Mouse (Mus musculus): ENCODE results near the gene Gramd1b.

Gene Gramd1b

DNA sequence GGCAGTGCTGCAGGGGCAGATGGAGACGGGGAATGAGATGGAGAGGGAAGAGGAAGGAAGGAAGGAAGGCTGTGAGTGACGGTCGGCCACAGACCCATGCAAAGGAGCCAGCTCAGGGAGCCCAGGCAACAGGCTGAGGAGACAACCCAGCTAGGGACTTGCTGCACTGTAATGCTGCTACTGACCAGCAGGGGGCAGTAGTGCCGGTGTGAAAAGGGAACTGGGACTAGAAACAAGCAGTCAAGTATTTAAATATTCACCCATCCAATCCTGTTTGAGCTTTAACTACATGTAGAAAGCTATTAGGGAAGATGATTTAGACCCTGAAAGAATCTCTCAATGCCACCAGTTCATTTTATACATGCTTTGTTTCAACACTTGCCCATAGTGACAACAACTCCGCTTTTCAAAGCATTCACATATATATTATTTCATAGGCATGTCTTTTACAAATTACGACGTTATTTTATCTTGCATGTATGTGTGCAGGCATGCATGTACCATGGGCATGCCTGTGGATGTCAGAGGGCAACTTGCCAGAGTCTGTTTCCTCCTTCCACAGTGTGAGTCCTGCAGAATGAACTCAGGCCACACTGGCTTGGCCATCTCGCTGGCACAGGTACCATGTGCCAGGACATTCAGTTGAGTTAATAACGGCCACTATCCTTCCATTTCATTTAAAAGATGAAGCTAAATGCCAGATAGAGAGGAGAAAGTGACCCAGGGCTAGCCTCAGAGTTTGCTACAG, 197.4 kb downstream of the Gramd1b start:
- no peak for DNase-seq (ENCODE audit: low spot score)

DNA sequence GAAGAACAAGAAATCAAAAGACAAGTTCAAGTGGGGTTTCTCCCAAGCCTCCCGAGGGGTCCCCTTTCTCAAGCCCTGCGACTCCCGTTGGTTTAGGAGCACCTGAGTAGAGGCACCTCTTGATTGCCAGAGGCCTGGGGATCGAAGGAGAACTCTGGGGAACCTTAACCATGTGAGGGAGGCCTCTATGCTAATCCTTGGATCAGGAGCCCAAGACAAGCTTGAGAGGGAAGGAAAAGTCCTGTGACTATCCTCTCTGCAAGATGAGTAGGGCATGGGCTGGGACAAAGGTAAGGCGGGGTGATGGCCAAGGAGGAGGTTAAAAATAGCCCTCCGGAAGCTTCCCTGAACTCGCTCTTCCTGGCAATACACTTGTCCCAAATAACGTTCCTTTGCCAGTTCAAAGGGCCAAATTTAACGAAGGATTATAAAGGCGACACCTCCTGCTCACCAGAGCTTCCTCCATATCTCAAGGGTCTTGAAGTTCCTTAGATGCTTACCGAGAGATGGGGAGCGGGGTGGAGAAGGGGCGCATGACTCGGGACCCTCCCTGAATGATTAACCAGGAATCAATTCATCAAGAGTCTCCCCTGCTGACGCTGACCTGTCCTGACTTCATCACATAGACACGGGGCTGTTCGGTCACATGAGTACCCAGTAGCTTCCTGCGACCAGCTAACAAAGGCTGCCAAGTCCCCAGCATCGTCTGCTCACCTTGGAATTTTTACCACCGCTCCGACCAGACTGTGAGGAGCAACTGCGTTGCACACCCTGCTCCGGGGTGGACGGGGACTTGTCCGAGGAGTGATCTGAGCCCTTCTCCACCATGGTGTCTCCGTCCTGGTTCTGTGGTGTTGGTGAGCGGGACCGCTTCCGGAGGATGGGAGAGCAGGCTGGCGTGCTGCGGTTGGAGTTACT, 198.2 kb downstream of the Gramd1b start:
- DNase-seq (ENCODE audit: low spot score), result no peak

DNA sequence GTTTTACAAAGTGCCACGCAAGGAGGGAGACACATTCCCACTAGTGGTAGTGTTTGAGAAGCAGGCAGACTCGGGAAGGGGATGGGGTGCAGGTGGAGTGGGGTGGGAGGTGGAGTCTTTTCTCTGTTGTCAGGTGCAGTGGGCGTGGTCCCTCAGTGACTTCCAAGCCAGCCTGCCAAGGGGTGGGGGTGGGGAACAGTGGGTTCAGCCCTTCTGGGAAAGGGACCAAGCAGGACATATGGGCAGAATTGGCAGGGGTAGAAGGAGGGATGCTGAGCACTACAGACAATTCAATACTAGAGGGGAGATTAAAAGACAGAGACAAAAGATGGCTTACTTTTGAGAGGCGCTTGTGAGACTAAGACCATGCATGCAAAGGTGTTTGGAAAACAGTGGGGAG, 198.9 kb downstream of the Gramd1b start:
- no peak for DNase-seq (ENCODE audit: low spot score)

DNA sequence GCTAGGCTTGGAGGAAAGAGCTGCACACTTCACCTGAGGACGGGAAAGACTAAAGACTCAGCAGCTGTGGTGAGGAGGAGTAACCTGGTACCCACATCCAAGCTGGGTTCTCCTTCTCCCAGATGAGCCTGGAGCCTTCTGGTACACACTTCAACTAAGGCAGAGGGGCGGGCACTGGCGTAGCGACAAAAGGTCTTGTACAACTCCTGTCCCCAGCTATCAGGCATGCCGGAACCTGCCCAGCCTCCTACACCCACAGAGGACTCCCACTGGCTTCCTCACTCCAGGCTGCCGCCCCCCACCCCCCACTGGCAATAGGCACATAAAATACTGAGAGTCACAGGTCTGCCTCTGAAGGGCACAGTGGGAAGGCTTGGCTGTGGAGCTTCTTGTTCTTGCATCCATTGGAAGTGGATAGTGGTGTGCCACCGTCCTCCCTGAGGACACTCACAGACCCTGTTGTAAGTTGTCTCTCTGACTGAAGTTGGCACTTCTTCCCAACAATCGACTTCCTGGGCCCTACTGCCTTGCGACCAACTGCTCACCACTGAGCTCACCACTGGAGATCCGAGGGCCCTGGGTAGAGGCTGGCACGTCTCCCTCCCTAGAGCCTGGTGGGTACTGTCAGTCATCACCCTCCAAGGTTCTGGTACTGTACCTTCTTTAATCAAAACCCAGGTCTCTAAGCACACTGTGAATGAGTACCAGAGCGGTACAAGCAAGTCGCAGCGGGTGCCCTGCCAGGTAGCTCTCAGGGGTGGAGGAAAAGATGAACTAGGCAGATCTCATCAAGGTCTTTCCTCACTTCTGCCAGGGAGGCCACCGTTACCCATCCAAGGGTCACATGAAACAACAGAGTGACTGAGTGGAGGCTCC, 199.5 kb downstream of the Gramd1b start:
- DNase-seq (ENCODE audit: low spot score), result no peak

DNA sequence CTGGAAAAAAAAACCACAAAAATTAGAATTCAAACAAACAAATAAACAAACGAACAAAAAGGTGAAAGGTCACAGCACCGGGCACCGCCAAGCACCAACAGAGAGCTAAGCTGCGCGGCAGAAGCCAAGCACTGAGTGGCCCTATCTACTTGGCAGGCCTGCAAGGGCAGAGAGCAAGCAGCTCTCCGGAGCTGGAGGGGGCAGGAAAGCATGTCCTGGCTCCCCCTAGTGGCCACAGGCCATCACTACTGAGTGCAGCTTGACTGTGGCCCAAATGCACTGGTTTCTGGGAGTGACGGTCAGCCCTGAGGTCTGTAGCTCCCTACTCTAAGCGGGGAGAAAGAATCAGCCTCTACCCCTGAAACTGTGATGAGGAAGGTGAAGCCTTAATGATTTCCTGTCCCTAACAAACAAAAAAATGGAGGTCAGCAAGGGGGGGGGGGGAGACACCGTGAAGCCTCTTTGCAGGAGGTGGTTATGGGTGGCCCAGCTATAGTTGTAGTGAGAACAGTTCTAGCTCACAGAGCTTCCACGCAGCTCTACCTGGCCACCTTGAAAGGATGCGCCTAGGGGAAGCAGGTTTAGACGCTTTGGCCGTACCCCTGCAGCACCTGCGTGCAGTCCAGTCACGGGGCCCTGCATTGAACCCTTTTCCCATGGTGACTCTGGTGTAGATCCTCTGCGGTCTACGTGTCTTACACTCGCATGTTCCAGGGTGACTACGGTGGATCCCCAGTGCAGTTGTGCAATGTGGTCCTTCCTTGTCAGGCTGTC, 200.4 kb downstream of the Gramd1b start:
- DNase-seq (ENCODE audit: low spot score), result peak; percentile 88

DNA sequence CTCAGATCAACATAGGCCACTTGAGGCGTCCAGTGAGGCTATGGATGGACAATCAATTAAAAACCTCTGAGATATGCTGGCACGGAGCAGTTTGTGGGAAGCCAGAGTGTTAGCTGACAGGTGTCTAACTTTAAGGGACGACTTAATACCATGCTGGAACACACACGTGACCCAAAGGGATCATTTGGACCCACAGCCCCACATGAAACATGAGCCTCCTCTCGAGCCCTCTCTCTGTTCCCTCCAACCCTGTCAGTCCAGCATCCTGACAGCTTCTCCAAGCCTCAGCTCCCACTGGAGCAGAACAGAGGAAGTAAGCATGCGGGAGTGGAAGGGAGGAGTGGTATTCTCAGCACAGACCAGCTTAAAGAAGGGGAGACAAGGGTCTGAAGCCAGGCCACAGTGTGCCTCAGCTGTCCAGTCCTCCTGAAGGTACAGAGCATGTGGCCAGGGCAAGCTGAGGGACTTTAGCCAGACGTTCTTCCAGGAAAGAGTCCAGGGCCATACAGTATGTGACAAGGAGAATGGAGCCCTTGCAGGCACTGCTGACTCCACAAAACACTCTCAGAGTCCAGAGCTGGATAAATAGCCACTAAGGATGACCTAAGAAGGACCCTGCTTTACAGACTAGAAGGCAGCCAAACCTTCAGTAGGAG, 204.8 kb downstream of the Gramd1b start:
- DNase-seq (ENCODE audit: low spot score), result no peak

DNA sequence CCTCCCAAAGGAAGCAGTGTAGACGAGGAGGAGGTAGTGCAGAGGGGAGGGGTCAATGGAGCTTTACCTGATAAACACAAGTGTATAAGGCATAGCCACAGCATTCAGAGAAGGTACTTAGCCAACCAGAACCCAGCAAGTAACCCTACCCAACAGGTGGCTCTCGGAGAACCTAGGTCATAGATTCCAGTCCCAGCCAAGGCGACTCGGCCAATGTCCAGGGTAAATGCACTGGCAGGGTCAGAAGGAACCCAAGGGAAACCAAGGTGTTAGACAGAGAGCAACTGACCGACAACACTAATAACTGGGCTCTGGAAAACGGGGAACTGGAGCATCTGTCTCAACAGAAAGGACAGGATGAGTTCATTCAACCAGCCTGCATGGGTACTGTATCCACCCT, 206.4 kb downstream of the Gramd1b start:
- DNase-seq (ENCODE audit: low spot score), result no peak

DNA sequence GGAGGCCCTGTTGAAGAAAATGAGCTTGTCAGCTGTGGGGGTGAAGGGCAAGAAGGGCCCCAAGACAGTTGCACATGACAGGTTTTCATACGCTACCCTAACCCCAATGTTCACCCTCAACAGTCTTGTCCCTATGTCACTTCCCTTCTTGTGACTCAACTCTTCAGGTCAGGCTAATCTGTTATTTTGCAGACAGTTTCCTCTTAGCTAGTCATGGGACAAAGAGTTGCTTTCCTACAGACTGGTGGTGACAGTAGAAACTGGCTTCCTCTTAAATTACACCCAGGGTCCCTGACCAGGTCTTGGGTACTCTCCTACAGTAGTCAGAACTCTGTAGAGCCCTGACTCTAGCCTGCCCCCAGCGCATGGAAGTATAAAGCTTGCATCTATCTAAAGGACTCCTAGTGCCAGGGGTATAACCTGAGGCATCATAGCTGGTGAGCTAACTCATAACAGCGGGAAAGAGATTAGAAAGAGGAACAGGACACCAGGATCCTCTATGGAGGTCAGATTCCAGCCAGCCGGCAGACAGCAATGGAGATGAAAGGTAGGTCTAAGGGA, 206.9 kb downstream of the Gramd1b start:
- DNase-seq (ENCODE audit: low spot score), result no peak

DNA sequence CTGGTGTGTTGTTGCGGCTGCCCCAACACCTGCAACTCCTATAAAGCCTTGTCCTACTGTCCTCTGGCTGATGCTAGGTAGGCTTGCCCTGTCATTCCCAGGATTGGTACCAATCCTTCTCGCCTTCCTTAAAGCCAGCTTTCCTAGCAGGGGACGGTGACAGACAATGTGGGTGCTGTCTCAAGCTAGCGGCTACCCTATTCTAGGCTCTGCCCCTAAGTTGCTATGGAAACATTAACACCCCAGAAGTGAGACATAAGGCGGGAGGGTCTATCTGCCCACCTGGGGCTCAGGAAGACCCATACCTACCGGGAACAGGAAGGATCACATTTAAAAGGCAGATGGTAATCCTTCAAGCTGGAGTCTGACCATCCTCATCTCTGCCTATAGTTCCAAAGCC, 207.4 kb downstream of the Gramd1b start:
- no peak for DNase-seq (ENCODE audit: low spot score)

DNA sequence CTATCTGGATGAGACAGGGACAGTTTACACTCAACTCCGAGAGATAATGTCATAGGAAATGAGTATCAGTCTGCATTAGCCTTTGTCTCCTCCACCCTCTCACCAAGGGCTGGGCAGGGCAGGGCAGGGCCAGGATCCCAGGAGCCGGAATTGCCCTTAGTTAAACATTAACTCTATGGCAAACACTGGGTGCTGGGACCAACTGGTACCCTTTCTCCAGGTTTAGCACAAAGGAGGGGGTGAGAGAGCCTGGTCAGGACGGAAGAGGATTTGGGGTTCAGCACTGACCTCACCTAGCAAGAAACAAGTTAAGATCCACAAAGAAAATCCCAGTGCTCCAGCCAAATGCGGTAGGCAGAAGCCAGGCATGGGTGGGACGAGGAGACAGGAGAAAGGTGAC, 208.0 kb downstream of the Gramd1b start:
- DNase-seq (ENCODE audit: low spot score), result no peak

DNA sequence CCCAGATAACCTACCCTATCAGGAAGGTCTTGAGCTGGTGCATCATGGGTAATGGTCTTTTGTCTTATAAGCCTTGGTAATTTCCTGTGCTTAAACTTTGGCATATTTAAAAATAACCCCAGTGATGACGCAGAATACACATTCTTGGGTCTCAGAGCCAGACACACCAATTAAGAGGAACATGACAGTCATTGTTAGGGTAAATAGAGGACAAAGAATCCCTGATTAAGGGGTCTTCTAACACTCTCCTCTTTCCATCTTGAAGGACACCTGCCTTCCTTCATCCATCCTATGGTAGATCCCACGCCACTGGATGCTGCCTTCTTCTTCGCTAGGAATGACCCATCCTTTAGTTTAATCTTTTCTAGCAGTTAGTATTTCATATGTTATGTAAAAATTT, 208.8 kb downstream of the Gramd1b start:
- DNase-seq (ENCODE audit: low spot score), result no peak

DNA sequence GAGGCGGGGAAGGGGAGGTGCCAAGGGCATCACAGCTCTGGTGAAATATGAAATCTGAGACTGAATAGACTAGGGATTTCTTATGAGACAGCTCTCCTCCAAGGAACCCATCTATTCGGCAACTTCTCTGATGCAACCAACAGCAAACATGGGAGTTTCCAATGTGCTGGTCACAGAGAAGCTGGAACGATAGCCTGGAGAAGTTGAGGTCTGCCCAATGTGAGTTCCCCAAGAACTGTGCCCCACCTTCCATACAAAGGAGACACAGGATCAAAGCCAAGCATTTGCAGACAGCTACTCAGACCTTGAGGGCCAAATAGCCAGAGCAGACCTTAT, 209.5 kb downstream of the Gramd1b start:
- DNase-seq (ENCODE audit: low spot score), result no peak

DNA sequence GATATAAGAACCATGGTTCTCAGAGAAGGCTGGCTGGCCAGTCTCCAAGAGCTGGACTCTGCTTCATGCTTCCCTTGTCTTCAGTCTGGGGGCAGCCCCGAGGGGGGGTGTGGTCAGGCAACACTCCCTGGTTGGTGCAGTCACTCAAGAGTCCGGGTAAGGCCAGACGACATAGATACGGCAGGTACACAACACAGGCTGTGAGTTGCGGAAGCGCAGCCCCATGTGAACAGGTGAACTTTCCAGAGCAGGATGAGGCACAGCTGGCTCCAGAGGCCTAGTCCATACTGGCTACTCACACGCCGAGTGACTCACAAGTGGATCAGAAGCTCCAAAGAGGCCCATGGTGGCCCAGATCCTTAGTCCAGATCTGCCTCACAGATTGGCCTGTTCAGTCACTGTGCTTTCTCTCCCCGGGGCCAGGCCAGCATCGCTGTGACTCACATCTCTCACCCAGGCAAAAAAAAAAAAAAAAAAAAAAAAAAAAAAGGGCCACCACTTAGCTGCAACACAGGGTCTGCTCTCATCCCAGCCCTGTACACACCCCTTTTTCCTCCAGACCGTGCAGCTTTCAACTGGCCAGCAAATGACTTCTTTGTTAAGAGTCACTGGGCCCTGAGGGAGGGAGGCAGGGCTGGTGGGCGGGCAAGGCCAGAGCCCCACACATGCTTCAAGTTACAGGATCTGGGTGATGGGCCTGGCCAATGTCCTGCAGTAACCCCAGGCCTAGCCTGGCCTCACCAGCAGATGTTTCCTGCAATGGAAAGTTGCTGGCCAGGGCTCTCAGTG, 210.1 kb downstream of the Gramd1b start:
- DNase-seq (ENCODE audit: low spot score), result peak; percentile 81

DNA sequence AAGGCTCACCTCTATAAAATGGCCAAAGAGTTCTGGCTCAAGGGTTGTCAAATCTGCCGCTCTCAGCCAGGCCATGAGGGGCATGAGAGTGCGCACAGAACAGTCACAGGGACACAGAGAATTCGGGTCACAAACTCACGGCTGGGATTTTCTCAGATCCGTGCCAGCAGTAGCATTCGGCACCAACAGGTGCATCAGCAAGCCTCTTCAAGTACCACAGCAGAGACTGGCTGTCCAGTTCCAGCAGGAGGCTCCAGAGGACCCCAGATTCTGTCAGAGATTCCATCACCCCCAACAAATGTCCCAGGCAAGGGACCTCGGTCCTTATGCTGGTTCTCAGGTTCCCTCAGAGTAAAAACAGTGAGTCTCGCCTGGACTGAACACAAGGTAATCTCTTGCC, 210.8 kb downstream of the Gramd1b start:
- no peak for DNase-seq (ENCODE audit: low spot score)

DNA sequence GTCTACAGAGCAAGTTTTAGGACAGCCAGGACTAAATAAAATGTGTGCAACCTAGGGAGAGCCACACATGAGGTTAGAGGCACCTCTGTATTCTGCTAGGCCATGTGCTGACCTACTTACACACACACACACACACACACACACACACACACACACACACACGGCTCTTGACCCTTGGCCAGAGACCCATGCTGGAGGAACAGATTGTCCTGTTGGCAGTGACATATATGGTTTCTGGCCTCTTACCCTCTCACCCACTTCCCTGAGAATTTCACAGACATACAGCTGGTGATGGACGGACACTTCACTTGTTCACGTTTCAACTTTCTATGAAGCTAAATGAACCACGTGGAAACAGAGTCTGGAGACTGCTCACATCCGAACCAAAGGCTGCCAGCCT, 212.4 kb downstream of the Gramd1b start:
- no peak for DNase-seq (ENCODE audit: low spot score)

DNA sequence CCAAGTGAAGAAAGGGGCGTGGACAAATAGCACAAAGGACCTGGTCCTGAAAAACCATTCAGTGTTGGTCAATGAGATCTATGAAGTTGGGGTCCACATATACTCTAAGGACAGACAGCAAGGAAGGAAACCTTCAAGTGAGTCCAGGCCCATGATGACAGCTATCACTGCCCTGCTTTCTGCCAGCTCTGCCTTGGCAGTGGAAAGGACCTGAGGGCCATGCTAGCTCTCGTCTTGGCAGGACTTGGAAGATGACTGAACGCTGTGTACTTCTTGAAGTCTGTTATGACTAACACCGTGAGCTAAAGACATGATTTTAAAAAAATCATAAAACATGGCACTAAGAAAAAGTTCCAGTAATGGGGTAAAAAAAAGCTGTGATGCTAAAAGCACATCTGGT, 213.4 kb downstream of the Gramd1b start:
- DNase-seq (ENCODE audit: low spot score), result no peak

DNA sequence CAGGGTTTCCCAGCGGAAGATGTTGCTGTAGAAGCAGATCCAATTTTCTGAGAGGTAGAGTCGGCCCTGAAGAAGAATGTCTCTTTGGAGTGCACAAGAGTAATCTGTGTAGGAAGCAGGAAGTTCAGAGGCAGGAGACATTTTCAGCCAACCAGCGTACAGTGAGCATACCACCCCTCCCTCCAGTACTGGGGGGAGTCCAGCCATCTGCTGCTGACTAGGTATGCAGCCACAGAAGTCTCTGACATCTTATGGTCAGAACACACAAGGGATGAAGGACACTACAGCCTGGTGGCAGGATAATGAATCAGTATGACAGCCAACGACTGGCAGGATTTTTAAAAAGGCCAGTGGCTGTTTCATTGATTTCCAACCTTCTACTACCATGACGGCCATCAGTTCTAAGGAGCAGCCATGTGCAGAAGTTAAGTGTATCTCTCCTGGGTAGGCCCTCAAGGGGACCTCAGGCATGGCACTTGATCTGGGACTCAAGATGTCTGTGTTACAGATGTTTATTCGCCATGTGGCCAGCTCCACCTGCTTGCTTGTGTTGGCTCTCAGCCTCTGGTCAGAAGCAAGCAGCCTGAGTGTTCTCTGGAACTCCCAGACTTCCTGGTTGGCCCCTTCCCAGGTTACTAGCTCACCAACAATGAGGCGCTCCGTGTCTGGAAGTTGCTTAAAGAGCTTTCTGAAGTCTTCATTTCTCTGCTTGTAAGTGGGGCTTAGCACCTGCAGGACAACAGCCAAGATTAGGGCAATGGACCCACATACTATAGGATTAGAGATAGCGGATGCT, 214.1 kb downstream of the Gramd1b start:
- no peak for DNase-seq (ENCODE audit: low spot score)

DNA sequence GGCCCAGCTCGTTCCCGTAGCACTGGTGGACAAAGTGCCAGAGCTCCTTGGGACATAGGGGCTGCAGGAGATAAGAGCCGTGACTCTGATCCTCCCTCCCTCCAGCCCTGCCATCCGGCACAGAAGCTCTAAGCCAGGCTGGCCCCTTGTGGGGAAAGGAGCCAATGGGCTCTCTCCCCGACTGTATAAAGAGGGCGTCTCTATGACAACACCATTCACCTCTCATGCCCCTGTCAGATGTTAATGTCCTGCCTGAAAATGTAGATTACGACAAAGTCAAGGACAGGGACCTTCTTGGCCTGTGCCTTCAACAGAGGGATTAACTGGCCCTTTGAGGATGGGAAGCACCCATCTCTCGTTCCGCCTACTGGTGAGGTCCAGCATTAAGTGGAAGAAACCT, 219.4 kb downstream of the Gramd1b start:
- DNase-seq (ENCODE audit: low spot score), result no peak

DNA sequence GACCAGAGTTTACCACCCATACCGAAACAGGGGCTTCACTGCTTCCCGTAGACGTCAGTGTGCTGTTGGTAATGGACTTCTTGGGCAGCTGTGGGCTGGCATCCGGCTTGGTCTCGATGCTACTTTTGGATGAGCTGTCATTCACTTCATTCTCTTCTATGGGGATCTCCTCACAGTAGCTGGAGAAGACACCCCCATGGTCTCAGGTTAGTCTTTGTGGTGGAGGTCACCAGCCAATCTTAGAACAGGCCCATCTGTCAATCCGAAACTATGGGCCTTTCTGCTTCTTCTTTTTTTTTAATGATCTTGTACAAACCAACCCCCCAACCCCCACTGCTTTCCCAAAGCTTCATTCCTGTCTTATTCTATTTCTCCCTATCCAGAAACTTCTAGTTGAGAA, 221.3 kb downstream of the Gramd1b start:
- no peak for DNase-seq (ENCODE audit: low spot score)
